Mouse (Mus musculus): Measurements from ENCODE around the gene Pik3c2b.

DNA sequence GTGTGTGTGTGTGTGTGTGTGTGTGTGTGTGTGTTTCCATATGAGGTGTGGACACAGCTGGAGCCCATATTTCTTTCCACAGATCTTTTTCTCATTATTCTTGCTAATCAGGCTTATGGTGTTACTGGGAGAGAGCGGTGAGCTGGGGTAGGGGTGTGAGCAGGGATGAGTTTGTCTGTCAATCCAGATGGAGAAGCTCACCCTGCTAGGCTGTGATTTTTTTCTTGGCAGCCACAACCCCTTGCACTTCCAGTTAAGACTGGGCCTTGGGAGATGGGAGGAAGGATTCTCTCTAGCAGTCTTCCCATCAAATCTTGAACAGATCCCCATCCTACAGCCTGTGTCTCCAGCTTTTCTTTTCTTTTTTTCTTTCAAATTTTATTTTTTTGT, 32.9 kb downstream of the Pik3c2b start:
- TF ChIP-seq CTCF (IDR thresholded peaks at IDR 0.05; ENCODE audit: insufficient read depth, low read length) (no peak), POLR2A (IDR thresholded peaks at IDR 0.05; ENCODE audit: borderline replicate concordance, extremely low read depth, low read depth, low read length) (no peak)
